Mouse (Mus musculus) lung, embryonic 14.5 days (tissue): ENCODE data around the gene Aagab. TPM values are rescaled to one million over a fixed set of nuclear protein-coding genes. Genes with fewer than 3 reads are reported as not detected.

Source experiments
- ATAC-seq: fragments of 200-750 bp; cut with Nextera tagmentation; 2 replicates; pipeline ENCODE4 v1.8.0; 2017; ENCODE audit warnings: mild to moderate bottlenecking, moderate TSS enrichment, moderate library complexity; ENCODE audit not compliant: insufficient read depth
- DNase-seq: peaks from one replicate; pipeline ENCODE4 v3.0.0-alpha.2; 2015
- H3K27ac ChIP-seq: fragments of 300-500 bp; sonication (generic); 2 replicates; pipeline ENCODE4 v1.5.1; 2014; ENCODE audit warnings: low read depth, mild to moderate bottlenecking, moderate library complexity
- H3K27me3 ChIP-seq: fragments of 300-500 bp; sonication (generic); 2 replicates; pipeline ENCODE4 v1.6.1; 2014; ENCODE audit warnings: low read length, control low read depth; ENCODE audit not compliant: insufficient read depth
- H3K36me3 ChIP-seq: fragments of 300-500 bp; sonication (generic); 2 replicates; pipeline ENCODE4 v1.6.1; 2014; ENCODE audit warnings: control low read depth; ENCODE audit not compliant: insufficient read depth
- H3K4me1 ChIP-seq: fragments of 300-500 bp; sonication (generic); 2 replicates; pipeline ENCODE4 v1.6.1; 2014; ENCODE audit warnings: antibody characterized with exemption, control low read depth; ENCODE audit not compliant: insufficient read depth
- H3K4me2 ChIP-seq: fragments of 300-500 bp; sonication (generic); 2 replicates; pipeline ENCODE4 v1.6.1; 2014; ENCODE audit warnings: mild to moderate bottlenecking
- H3K4me3 ChIP-seq: fragments of 300-500 bp; sonication (generic); 2 replicates; pipeline ENCODE4 v1.5.1; 2014; ENCODE audit warnings: low read depth, low read length
- H3K9ac ChIP-seq: fragments of 300-500 bp; sonication (generic); 2 replicates; pipeline ENCODE4 v1.6.1; 2014
- H3K9me3 ChIP-seq: fragments of 300-500 bp; sonication (generic); 2 replicates; pipeline ENCODE4 v1.6.1; 2016; ENCODE audit warnings: low read depth, low read length, control low read depth
- CTCF ChIP-seq: IDR thresholded peaks from 2 replicates; pipeline ENCODE4 v1.5.1; 2016; ENCODE audit warnings: antibody characterized with exemption, low read depth
- WGBS: fragments of 180-500 bp; shearing (Covaris S2); extraction: QIAGEN DNeasy Blood & Tissue Kit; methylation state at CpG from one replicate; pipeline ENCODE4 v1.1.7; 2014; 5-methylcytosine and 5-hydroxymethylcytosine counted together
- polyA plus RNA-seq: library from polyadenylated mRNA; unstranded; fragments of >200 nt; fragmentation: Nextera tagmentation; extraction: Ambion mirVana; gene quantifications from 2 replicates; pipeline ENCODE4 v1.2.1, GENCODE M21; 2014

Gene Aagab
- polyA plus RNA-seq, 1 experiment from 2014 or later, result 27.3 TPM

GRCm38 (mm10) chr9:63568314-63568713 lies 34.1 kb upstream of the Aagab start:
- no peak overlapping the region for H3K27ac ChIP-seq
- H3K4me3 ChIP-seq, result no peak overlapping the region
- peaks cover 5% of the 10 kb centered on the region; the same call in 1 of the 2 replicates for H3K4me1 ChIP-seq
- H3K9ac ChIP-seq, result no peak overlapping the region
- 65% methylated on average over 6 of the region's 6 CpGs for WGBS
- H3K36me3 ChIP-seq, result no peaks in the 10 kb centered on the region
- no peak for TF ChIP-seq CTCF
- no peaks in the 10 kb centered on the region for H3K9me3 ChIP-seq
- ATAC-seq, result no peak
- DNase-seq, result no peak
- H3K4me2 ChIP-seq, result peak overlapping the region; percentile 34; the same call in 1 of the 2 replicates
- H3K27me3 ChIP-seq, result no peaks in the 10 kb centered on the region

DNA sequence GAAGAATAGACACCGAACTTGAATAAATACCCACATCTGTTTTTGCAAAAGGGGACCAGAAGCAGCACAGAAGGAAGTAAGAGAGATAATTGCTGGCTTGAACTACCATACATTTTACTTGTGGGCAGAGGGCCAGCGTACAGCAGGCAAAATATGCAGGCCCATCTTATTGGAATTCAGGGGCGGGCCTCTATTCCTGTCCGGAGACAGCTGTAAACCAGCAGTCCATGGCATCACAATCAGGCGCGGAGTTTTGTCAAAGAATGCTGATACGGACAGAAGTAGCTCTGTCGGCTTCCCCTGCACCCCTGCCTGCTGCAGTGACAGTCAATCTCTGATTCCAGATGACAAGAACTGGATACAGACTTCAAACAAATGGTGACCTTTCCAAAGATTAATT lies 33.7 kb upstream of the Aagab start:
- DNase-seq (peak; percentile 88), ATAC-seq (peak; percentile 56; the same call in 1 of the 2 replicates)
- H3K4me2 ChIP-seq, result peak overlapping the region; percentile 34
- H3K27me3 ChIP-seq, result no peaks in the 10 kb centered on the region
- H3K4me3 ChIP-seq, result no peak overlapping the region
- WGBS, result 15% methylated on average over 8 of the region's 8 CpGs
- no peaks in the 10 kb centered on the region for H3K36me3 ChIP-seq
- no peak overlapping the region for H3K9ac ChIP-seq
- H3K4me1 ChIP-seq, result peaks cover 5% of the 10 kb centered on the region; the same call in 1 of the 2 replicates
- TF ChIP-seq CTCF, result no peak
- no peaks in the 10 kb centered on the region for H3K9me3 ChIP-seq
- H3K27ac ChIP-seq, result no peak overlapping the region

DNA sequence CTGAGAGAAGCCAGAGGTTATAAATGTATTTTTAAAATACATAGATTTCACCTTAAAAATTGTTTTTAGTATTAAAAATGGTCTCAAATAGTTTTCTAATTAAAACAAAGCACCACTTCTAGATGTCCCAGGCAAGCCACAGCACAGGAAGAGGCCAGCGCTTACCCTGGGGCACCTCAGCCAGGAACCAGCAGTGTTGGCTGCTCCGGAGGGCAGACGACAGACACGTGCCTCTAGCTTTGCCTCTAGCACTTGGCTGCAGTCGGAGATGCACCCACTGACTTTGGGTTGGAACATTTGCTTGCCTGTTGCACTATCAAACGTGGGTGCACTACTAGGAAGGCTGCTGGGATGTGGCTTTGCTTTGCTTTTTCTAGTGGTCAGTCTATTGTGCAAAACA lies 30.6 kb upstream of the Aagab start:
- Histone ChIP-seq H3K4me2 (no peak overlapping the region), H3K9me3 (no peaks in the 10 kb centered on the region), H3K4me3 (no peak overlapping the region), H3K27ac (no peak overlapping the region), H3K36me3 (no peaks in the 10 kb centered on the region), H3K4me1 (peaks cover 5% of the 10 kb centered on the region; the same call in 1 of the 2 replicates), H3K9ac (no peak overlapping the region), H3K27me3 (no peaks in the 10 kb centered on the region)
- no peak for DNase-seq
- no peak for ATAC-seq
- 30% methylated on average over 6 of the region's 6 CpGs for WGBS
- TF ChIP-seq CTCF, result no peak

DNA sequence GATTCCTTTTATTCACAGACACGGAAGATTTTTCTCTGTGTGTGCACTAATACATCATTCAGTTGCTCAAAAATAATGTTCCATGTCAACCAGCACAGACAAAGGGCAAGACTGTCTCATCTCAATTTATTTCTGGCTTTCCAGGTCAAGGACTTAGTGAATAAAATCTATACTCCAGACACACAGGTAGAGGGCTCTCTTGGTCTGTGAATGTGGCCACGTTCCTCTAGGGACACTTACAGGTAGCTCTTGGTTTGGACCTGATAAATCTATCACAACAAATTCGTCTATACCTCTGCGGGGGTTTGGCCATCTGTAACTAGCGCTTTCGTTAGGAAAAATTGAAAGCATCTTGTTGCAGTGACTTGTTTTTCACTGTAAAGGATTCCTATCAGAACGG lies 29.6 kb upstream of the Aagab start:
- Histone ChIP-seq H3K36me3 (no peaks in the 10 kb centered on the region), H3K9ac (no peak overlapping the region), H3K4me2 (no peak overlapping the region), H3K4me3 (no peak overlapping the region), H3K27me3 (no peaks in the 10 kb centered on the region), H3K9me3 (no peaks in the 10 kb centered on the region), H3K27ac (no peak overlapping the region), H3K4me1 (peaks cover 5% of the 10 kb centered on the region; the same call in 1 of the 2 replicates)
- WGBS, result 71% methylated on average over 7 of the region's 7 CpGs
- no peak for ATAC-seq
- TF ChIP-seq CTCF, result no peak
- no peak for DNase-seq

DNA sequence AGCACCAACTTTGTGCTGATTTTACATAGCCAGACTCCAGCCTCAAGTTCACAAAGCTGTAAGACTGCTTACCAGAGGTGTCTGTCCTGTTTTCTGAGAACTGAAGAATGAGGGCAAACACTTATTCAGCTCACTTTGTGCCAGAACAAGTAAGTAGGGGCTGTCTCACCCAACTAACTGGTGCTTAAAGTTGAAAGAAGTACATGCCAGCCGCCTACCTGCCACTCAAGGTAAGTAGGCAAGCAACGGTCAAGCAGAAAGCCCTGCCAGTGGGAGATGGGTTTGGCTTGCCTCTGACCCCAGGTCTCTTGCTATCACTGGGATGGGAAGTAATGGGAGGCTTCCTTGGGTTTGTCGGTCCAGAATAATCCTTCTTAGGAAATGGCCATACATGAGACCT lies 25.0 kb upstream of the Aagab start:
- no peak overlapping the region for H3K27ac ChIP-seq
- H3K4me2 ChIP-seq, result no peak overlapping the region
- no peaks in the 10 kb centered on the region for H3K4me1 ChIP-seq
- TF ChIP-seq CTCF, result 0 out of 2 replicates have a peak, but pooled peaks have one; percentile 11
- DNase-seq, result peak; percentile 38
- no peaks in the 10 kb centered on the region for H3K36me3 ChIP-seq
- no peaks in the 10 kb centered on the region for H3K9me3 ChIP-seq
- H3K9ac ChIP-seq, result no peak overlapping the region
- no peaks in the 10 kb centered on the region for H3K27me3 ChIP-seq
- WGBS, result 59% methylated on average over 3 of the region's 3 CpGs
- H3K4me3 ChIP-seq, result no peak overlapping the region
- ATAC-seq, result no peak

GRCm38 (mm10) chr9:63579644-63580043 lies 22.8 kb upstream of the Aagab start:
- DNase-seq (no peak), ATAC-seq (no peak)
- Histone ChIP-seq H3K36me3 (no peaks in the 10 kb centered on the region), H3K4me2 (no peak overlapping the region), H3K9me3 (no peaks in the 10 kb centered on the region), H3K27ac (no peak overlapping the region), H3K27me3 (no peaks in the 10 kb centered on the region), H3K4me3 (no peak overlapping the region), H3K9ac (no peak overlapping the region), H3K4me1 (no peaks in the 10 kb centered on the region)
- peak; percentile 22 for TF ChIP-seq CTCF
- 83% methylated on average over 5 of the region's 5 CpGs for WGBS

DNA sequence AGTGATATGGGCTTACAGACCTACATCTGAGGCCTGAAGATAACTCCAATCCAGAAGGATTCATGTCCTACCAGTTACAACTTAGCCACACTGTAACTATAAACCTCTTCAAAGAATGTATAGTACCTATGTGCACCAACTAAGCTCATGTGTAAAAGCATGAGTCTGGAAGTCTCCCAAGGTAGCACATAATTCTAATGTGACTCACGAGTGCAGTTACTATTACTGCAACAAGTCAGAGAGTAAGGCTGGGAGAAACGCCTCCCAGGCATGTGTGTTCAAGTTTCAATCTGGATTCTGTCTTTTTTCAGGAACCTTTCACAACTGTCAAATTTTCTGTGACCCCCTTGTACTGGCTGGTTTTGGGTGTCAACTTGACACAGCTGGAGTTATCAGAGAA lies 22.4 kb upstream of the Aagab start:
- no peak for DNase-seq
- ATAC-seq, result no peak
- no peaks in the 10 kb centered on the region for H3K4me1 ChIP-seq
- H3K9ac ChIP-seq, result no peak overlapping the region
- no peak overlapping the region for H3K4me2 ChIP-seq
- no peaks in the 10 kb centered on the region for H3K9me3 ChIP-seq
- H3K27me3 ChIP-seq, result no peaks in the 10 kb centered on the region
- no peaks in the 10 kb centered on the region for H3K36me3 ChIP-seq
- no peak overlapping the region for H3K27ac ChIP-seq
- H3K4me3 ChIP-seq, result no peak overlapping the region
- WGBS, result 67% methylated on average over 2 of the region's 2 CpGs
- TF ChIP-seq CTCF, result no peak

DNA sequence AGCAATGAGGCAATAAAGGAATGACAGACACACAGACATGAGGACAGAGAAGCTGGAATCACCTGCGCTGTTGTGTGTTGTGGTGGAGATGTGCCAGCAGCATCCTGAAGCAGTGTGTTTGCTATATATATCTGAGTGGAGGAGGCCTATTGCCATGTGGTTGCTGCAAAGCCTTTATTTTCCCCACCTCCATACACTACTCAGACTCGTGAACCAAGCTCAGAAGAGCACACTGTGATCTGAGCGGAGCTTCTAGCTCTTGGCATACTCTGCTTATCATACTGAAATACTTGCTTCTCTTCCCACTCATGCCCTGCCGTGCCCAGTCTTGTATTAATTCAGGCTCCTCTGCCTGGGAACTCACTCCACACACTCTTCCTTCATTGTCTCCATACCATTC lies 20.7 kb upstream of the Aagab start:
- H3K4me3 ChIP-seq, result no peak overlapping the region
- WGBS, result 74% methylated on average over 4 of the region's 4 CpGs
- no peak overlapping the region for H3K27ac ChIP-seq
- H3K9me3 ChIP-seq, result 0 out of 2 replicates have a peak, but pooled peaks cover 3% of the 10 kb centered on the region
- no peaks in the 10 kb centered on the region for H3K27me3 ChIP-seq
- H3K4me2 ChIP-seq, result no peak overlapping the region
- no peak for ATAC-seq
- no peak for TF ChIP-seq CTCF
- no peak for DNase-seq
- no peaks in the 10 kb centered on the region for H3K36me3 ChIP-seq
- H3K4me1 ChIP-seq, result no peaks in the 10 kb centered on the region
- no peak overlapping the region for H3K9ac ChIP-seq
